Mouse (Mus musculus) liver, embryonic 18 days (tissue): ENCODE measurements around the gene 4933402N03Rik. TPM values are rescaled to one million over a fixed set of nuclear protein-coding genes. Genes with fewer than 3 reads are reported as not detected.

Source experiments
- polyA plus RNA-seq: library from polyadenylated mRNA; depleted of rRNA; stranded (reverse); fragments of >200 nt; gene quantifications from 2 replicates; pipeline ENCODE4 v1.2.3, GENCODE M21; 2012; rRNA removed

The 4933402N03Rik gene
- not detected in 2 replicates for polyA plus RNA-seq

DNA sequence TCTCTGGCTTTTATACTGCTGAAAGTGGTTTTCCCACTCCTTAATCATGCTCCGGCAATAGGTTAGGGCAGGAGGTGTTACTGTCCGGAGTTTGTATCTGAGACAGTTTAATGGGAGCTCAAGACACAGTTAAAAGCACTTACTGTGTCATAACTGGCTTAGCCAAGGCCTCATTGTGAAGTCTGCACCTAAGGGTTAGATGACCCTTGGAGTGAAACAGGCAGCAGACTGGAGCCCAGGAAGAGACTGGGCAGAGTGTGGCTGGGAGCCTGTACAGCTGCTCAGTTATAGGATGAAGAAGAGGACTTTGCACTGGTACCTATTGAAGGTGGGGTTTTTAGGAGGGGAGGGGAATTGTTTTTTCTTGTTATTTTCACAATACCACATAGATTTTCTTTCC is at the start of gene 4933402N03Rik:
4933402N03Rik (minus strand) TSS at position 101 of the 400 bp plus-strand sequence.

DNA sequence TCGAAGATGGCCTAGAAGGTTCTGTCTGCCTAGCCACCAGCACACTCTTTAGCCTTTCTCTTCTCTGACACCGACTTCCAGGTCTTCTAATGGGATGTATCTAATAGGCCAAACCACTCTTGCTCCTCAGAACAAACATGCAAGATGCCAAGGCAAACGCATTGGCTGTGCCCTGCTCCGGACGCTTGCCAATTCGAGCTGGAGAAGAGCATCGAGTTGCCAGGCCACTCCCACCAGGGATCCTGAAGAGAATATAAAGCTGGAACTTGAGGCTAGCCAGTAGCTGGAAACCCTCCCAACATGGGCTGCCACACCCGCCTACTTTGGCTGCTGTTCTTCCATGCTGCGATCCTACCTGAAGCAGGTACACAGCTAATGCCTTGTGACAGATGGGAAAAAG is 28.0 kb upstream of the 4933402N03Rik start, which contains the start of gene 5430419D17Rik:
5430419D17Rik (plus strand) TSS at position 282 of the 400 bp plus-strand sequence.

Other genes with a start within 250 kb of the 4933402N03Rik start
- 0.57 and 0.68 TPM in 2 replicates for gene Htra1, start 210.2 kb downstream of the 4933402N03Rik start, polyA plus RNA-seq
- 0.06 and 0.20 TPM in 2 replicates for gene Dmbt1, start 114.3 kb downstream of the 4933402N03Rik start, polyA plus RNA-seq
- not detected in 2 replicates for gene 5430419D17Rik, start 28.1 kb upstream of the 4933402N03Rik start, polyA plus RNA-seq
- gene Cuzd1, start 176.0 kb upstream of the 4933402N03Rik start, polyA plus RNA-seq, result 0.02 TPM in 1 of 2 replicates, not detected in the other
- gene Fam24b, start 183.2 kb upstream of the 4933402N03Rik start, polyA plus RNA-seq, result 0.08 and 0.14 TPM in 2 replicates
- gene Fam24a, start 187.6 kb upstream of the 4933402N03Rik start, polyA plus RNA-seq, result not detected in 2 replicates
- gene 2310057M21Rik, start 216.4 kb upstream of the 4933402N03Rik start, polyA plus RNA-seq, result 3.1 and 3.6 TPM in 2 replicates
- 16.8 TPM in 2 replicates for gene Pstk, start 224.8 kb upstream of the 4933402N03Rik start, polyA plus RNA-seq